Mouse (Mus musculus) lung, postnatal 0 days (tissue): Measurements from ENCODE around the gene Ctnna3. TPM values are rescaled to one million over a fixed set of nuclear protein-coding genes. Genes with fewer than 3 reads are reported as not detected.
A peak's percentile ranks its signal among the peaks of the same experiment; 100 is the strongest.

Source experiments
- ATAC-seq: fragments of 200-750 bp; cut with Nextera tagmentation; 2 replicates; pipeline ENCODE4 v1.8.0; 2017; ENCODE audit warnings: moderate library complexity
- DNase-seq: peaks from one replicate; pipeline ENCODE4 v3.0.0-alpha.2; 2016; ENCODE audit warnings: low spot score
- H3K27ac ChIP-seq: fragments of 300-500 bp; sonication (generic); 2 replicates; pipeline ENCODE4 v1.5.1; 2014; ENCODE audit warnings: antibody characterized with exemption, mild to moderate bottlenecking, low read length, mixed read lengths
- H3K27me3 ChIP-seq: fragments of 300-500 bp; sonication (generic); replicated peaks from 2 replicates; pipeline ENCODE4 v1.6.1; 2014; ENCODE audit warnings: low read length, mixed read lengths; ENCODE audit not compliant: insufficient read depth
- H3K36me3 ChIP-seq: fragments of 300-500 bp; sonication (generic); 2 replicates; pipeline ENCODE4 v1.6.1; 2014; ENCODE audit warnings: low read length, mixed read lengths; ENCODE audit not compliant: insufficient read depth
- H3K4me1 ChIP-seq: fragments of 300-500 bp; sonication (generic); 2 replicates; pipeline ENCODE4 v1.6.1; 2014; ENCODE audit warnings: antibody characterized with exemption, low read depth, low read length, mixed read lengths; ENCODE audit not compliant: insufficient read depth
- H3K4me2 ChIP-seq: fragments of 300-500 bp; sonication (generic); replicated peaks from 2 replicates; pipeline ENCODE4 v1.6.1; 2014; ENCODE audit warnings: low read depth, mild to moderate bottlenecking, low read length, moderate library complexity, mixed read lengths
- H3K4me3 ChIP-seq: fragments of 300-500 bp; sonication (generic); 2 replicates; pipeline ENCODE4 v1.5.1; 2014; ENCODE audit warnings: low read depth, low read length
- H3K9ac ChIP-seq: fragments of 300-500 bp; sonication (generic); replicated peaks from 2 replicates; pipeline ENCODE4 v1.6.1; 2014; ENCODE audit warnings: low read depth, mild to moderate bottlenecking
- H3K9me3 ChIP-seq: fragments of 300-500 bp; sonication (generic); 2 replicates; pipeline ENCODE4 v1.6.1; 2016; ENCODE audit warnings: low read length, mixed read lengths
- CTCF ChIP-seq: IDR thresholded peaks from 2 replicates; pipeline ENCODE4 v1.5.1; 2016; ENCODE audit warnings: antibody characterized with exemption, mild to moderate bottlenecking
- EP300 ChIP-seq: IDR thresholded peaks from 2 replicates; pipeline ENCODE4 v1.6.1; 2016; ENCODE audit warnings: antibody characterized with exemption, mild to moderate bottlenecking, control low read depth
- WGBS: fragments of 180-500 bp; shearing (Covaris S2); extraction: QIAGEN DNeasy Blood & Tissue Kit; methylation state at CpG from one replicate; pipeline ENCODE4 v1.1.7; 2014; 5-methylcytosine and 5-hydroxymethylcytosine counted together
- polyA plus RNA-seq: library from polyadenylated mRNA; unstranded; fragments of >200 nt; fragmentation: Nextera tagmentation; extraction: Ambion mirVana; gene quantifications from 2 replicates; pipeline ENCODE4 v1.2.1, GENCODE M21; 2015

The Ctnna3 gene
- polyA plus RNA-seq, 1 experiment from 2014 or later: 0.19 TPM

DNA sequence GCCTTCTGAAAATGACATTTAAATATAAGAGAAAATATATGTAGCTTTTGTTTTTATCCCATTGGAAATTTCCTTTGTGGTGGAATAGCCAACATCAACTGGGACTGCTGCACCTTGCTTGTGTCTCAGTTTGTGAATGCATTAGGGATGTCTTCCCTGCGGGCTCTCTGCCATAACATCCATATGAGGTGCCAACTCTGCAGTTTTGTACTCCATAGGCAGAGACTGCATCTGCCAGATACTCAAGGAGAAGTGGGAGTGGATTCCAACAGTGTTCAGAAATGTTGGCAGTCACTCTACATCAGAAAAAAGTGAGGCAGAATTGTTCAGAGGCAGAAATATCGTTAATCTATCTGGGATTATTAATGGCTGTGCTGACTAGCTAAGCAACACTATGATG lies 1158.2 kb downstream of the Ctnna3 start:
- ATAC-seq (no peak), DNase-seq (no peak)
- H3K4me2 ChIP-seq: no peak overlapping the region
- no peak overlapping the region for H3K4me3 ChIP-seq
- WGBS: 82% methylated on average over 2 of the region's 2 CpGs
- no peak overlapping the region for H3K27ac ChIP-seq
- H3K27me3 ChIP-seq: no peaks in the 10 kb centered on the region
- H3K9me3 ChIP-seq: no peaks in the 10 kb centered on the region
- no peaks in the 10 kb centered on the region for H3K36me3 ChIP-seq
- H3K4me1 ChIP-seq: no peaks in the 10 kb centered on the region
- no peak for TF ChIP-seq EP300
- no peak for TF ChIP-seq CTCF
- no peak overlapping the region for H3K9ac ChIP-seq

- no peak for ATAC-seq
- Histone ChIP-seq H3K36me3 (no peaks in the 10 kb centered on the region), H3K4me1 (no peaks in the 10 kb centered on the region), H3K4me2 (no peak overlapping the region), H3K4me3 (no peak overlapping the region), H3K27ac (no peak overlapping the region), H3K9ac (no peak overlapping the region), H3K27me3 (no peaks in the 10 kb centered on the region), H3K9me3 (no peaks in the 10 kb centered on the region)
- TF ChIP-seq CTCF (no peak), EP300 (no peak)
- 40% methylated on average over 5 of the region's 5 CpGs for WGBS
- DNase-seq: no peak
Measured at GRCm38 (mm10) chr10:64636760-64637159, 1206.9 kb downstream of the Ctnna3 start.

GRCm38 (mm10) chr10:64639061-64639460 lies 1209.2 kb downstream of the Ctnna3 start:
- DNase-seq (no peak), ATAC-seq (no peak)
- Histone ChIP-seq H3K27ac (no peak overlapping the region), H3K4me3 (no peak overlapping the region), H3K4me2 (no peak overlapping the region), H3K9ac (no peak overlapping the region), H3K4me1 (no peaks in the 10 kb centered on the region), H3K36me3 (no peaks in the 10 kb centered on the region), H3K27me3 (no peaks in the 10 kb centered on the region), H3K9me3 (no peaks in the 10 kb centered on the region)
- TF ChIP-seq CTCF (no peak), EP300 (no peak)

- ATAC-seq (peak; percentile 30; the same call in 1 of the 2 replicates), DNase-seq (peak; percentile 12)
- 45% methylated on average over 4 of the region's 4 CpGs for WGBS
- no peak for TF ChIP-seq CTCF
- TF ChIP-seq EP300: no peak
- no peaks in the 10 kb centered on the region for H3K36me3 ChIP-seq
- no peaks in the 10 kb centered on the region for H3K27me3 ChIP-seq
- no peaks in the 10 kb centered on the region for H3K4me1 ChIP-seq
- H3K4me3 ChIP-seq: no peak overlapping the region
- H3K9ac ChIP-seq: no peak overlapping the region
- H3K9me3 ChIP-seq: no peaks in the 10 kb centered on the region
- no peak overlapping the region for H3K4me2 ChIP-seq
- H3K27ac ChIP-seq: no peak overlapping the region
Measured at GRCm38 (mm10) chr10:64641093-64641492, 1211.2 kb downstream of the Ctnna3 start.

DNA sequence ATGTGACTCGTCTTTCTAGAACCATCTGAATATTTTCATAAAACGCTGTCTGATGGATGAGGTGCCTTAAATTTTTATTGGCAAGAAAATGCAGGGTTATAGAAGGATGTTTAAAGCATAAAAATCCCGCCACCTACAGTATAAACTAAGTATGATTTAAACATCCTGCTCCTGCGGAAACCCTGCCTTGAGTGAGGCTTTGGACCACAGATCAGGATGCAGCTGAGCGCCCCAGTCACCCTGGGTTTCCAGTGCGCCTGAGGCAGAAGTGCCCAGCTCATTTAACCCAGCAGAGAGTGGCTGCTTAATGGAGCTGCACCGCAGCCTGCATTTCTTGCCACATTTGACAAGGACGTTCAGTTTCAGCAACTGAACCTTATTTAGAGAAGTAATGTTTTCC lies 1211.7 kb downstream of the Ctnna3 start:
- peak; percentile 59 for ATAC-seq
- Histone ChIP-seq H3K9ac (no peak overlapping the region), H3K4me1 (no peaks in the 10 kb centered on the region), H3K27me3 (no peaks in the 10 kb centered on the region), H3K9me3 (no peaks in the 10 kb centered on the region), H3K36me3 (no peaks in the 10 kb centered on the region), H3K27ac (no peak overlapping the region), H3K4me2 (no peak overlapping the region), H3K4me3 (no peak overlapping the region)
- 32% methylated on average over 8 of the region's 8 CpGs for WGBS
- DNase-seq: peak; percentile 61
- TF ChIP-seq EP300 (no peak), CTCF (peak; percentile 28)

GRCm38 (mm10) chr10:64643976-64644375 lies 1214.1 kb downstream of the Ctnna3 start:
- TF ChIP-seq CTCF (no peak), EP300 (no peak)
- 74% methylated on average over 2 of the region's 2 CpGs for WGBS
- Histone ChIP-seq H3K4me3 (no peak overlapping the region), H3K4me1 (no peaks in the 10 kb centered on the region), H3K9ac (no peak overlapping the region), H3K27me3 (no peaks in the 10 kb centered on the region), H3K9me3 (no peaks in the 10 kb centered on the region), H3K36me3 (no peaks in the 10 kb centered on the region), H3K27ac (no peak overlapping the region), H3K4me2 (no peak overlapping the region)
- ATAC-seq: no peak
- DNase-seq: no peak

DNA sequence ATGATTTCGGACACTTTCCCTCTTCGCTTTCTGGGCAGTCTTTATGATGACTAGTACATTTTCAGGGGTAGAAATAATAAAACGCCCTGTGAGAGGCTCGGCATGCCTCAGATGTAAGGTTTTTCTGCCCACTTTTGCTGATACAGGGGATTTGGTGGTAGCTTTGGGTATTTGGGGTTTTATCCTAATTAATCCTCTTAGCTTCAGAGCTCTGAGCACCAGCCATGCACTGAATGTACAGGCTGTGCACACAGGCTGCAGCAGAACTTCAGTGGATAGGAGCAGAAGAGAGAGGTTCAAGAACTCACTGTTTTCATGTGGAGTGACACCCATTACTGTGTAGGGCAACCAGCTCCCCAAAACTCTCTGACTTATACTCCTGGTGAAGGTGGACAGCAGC lies 1231.3 kb downstream of the Ctnna3 start:
- Histone ChIP-seq H3K27ac (no peak overlapping the region), H3K27me3 (no peaks in the 10 kb centered on the region), H3K4me1 (no peaks in the 10 kb centered on the region), H3K9ac (no peak overlapping the region), H3K4me3 (no peak overlapping the region), H3K9me3 (no peaks in the 10 kb centered on the region), H3K36me3 (no peaks in the 10 kb centered on the region), H3K4me2 (no peak overlapping the region)
- DNase-seq: no peak
- TF ChIP-seq CTCF: no peak
- no peak for TF ChIP-seq EP300
- WGBS: 77% methylated on average over 4 of the region's 4 CpGs
- ATAC-seq: no peak
